Mouse (Mus musculus): Measurements from ENCODE around the gene B4galnt1. TPM values are rescaled to one million over a fixed set of nuclear protein-coding genes. Genes with fewer than 3 reads are reported as not detected.

The B4galnt1 gene
- total and polyA plus RNA-seq, 3 experiments, result 0.98 to 17.5 (median 2.3) TPM

DNA sequence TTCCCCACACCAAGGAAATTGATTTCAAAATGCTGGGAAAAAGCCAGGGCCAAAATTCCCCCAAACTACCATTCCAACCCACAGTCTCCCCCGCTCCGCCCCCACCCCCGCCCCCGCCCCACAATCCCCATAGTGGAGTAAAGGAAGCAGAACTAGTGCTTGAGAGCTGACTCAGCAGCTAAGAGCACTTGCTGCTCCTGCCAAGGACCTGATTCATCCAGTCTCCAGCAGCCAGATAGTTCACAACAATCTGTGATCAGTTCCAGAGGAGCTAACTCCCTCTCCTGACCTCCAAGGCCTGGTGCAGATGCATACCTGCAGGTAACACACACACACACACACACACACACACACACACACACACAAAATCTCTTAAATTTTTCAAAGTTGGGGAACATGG is 35.6 kb upstream of the B4galnt1 start:
- no peaks in the 10 kb centered on the region for H3K79me2 ChIP-seq (replicated peaks; ENCODE audit: control insufficient read depth, extremely low read depth, insufficient read depth, poor library complexity, severe bottlenecking)

DNA sequence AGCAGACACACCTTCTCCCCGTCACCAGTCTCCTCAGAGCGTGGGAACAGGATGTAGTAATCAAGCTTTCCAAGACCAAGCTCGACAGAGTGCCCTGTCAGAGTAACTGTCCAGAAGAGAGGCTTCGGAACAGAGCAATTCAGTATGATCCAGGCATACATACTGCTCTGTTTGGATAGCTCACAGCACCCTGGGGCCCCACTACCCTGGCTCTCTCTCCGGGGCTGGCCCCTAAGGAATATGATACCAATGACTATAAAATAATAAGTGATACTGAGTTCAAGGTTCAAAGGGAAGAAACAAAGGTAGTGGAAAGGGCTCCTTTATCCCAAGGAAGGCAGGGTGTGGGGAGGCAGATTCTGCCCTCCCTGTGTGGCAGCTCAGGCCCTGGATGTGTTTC is 32.6 kb upstream of the B4galnt1 start:
- dilution Hi-C loops (cut with MboI; ENCODE audit: extremely low pct_ligation_motif_present, extremely low pct_unique_long_range_greater_than_20kb, low sequenced_read_pairs) (no loop called here), in situ Hi-C loops (cut with MboI; ENCODE audit: low pct_ligation_motif_present, low pct_unique_long_range_greater_than_20kb, low sequenced_read_pairs) (no loop called here)
- TF ChIP-seq MEF2A (IDR thresholded peaks at IDR 0.05; ENCODE audit: borderline replicate concordance, low read depth, low read length) (no peak), NELFE (IDR thresholded peaks at IDR 0.05; ENCODE audit: low read depth, low read length) (no peak), JUND (conservative IDR thresholded peaks at IDR 0.05; ENCODE audit: low read depth, low read length) (no peak), GABPA (IDR thresholded peaks at IDR 0.05; ENCODE audit: insufficient replicate concordance, low read depth, low read length) (no peak), POLR2A (IDR thresholded peaks at IDR 0.05; ENCODE audit: low read depth, low read length) (no peak), ELF1 (IDR thresholded peaks at IDR 0.05; ENCODE audit: low read depth, low read length) (no peak), JUN (IDR thresholded peaks at IDR 0.05; ENCODE audit: insufficient read depth, low read depth, low read length) (no peak), CTCF (conservative IDR thresholded peaks at IDR 0.05 in 1 of 2, IDR thresholded peaks at IDR 0.05 in 1 of 2; ENCODE audit: low read depth in 2 of 2, low read length in 2 of 2) (no peak), TBP (conservative IDR thresholded peaks at IDR 0.05; ENCODE audit: low read depth, low read length) (no peak), SMC3 (IDR thresholded peaks at IDR 0.05; ENCODE audit: low read depth, low read length) (no peak), ZMIZ1 (IDR thresholded peaks at IDR 0.05; ENCODE audit: low read depth, low read length) (no peak), BHLHE40 (IDR thresholded peaks at IDR 0.05; ENCODE audit: low read depth, low read length) (no peak), USF2 (conservative IDR thresholded peaks at IDR 0.05; ENCODE audit: low read depth, low read length) (no peak), PAX5 (IDR thresholded peaks at IDR 0.05; ENCODE audit: low read length) (no peak), USF1 (IDR thresholded peaks at IDR 0.05; ENCODE audit: low read depth, low read length) (no peak), ZKSCAN1 (IDR thresholded peaks at IDR 0.05; ENCODE audit: borderline replicate concordance, low read depth, low read length) (no peak), MXI1 (IDR thresholded peaks at IDR 0.05; ENCODE audit: low read depth, low read length) (no peak), RCOR1 (conservative IDR thresholded peaks at IDR 0.05; ENCODE audit: low read depth, low read length) (no peak), IRF4 (IDR thresholded peaks at IDR 0.05; ENCODE audit: low read depth, low read length) (no peak), E2F4 (IDR thresholded peaks at IDR 0.05; ENCODE audit: insufficient replicate concordance, low read depth, low read length) (no peak)
- Histone ChIP-seq H3K4me3 (replicated peaks in 1 of 3; ENCODE audit: low read depth in 2 of 3, low read length in 2 of 3, poor library complexity in 1 of 3) (no peak overlapping the region), H3K4me1 (ENCODE audit: control insufficient read depth in 1 of 2, insufficient read depth in 2 of 2) (peaks cover 7 to 33% of the 10 kb centered on the region in 2 experiments; a peak in 3 of 4 replicates), H3K9me3 (replicated peaks; ENCODE audit: low read length) (no peaks in the 10 kb centered on the region), H3K9ac (ENCODE audit: insufficient read depth, low read depth) (no peak overlapping the region), H3K36me3 (replicated peaks in 1 of 2; ENCODE audit: control insufficient read depth in 1 of 2, insufficient read depth in 1 of 2, low read length in 1 of 2) (no peaks in the 10 kb centered on the region), H3K27ac (ENCODE audit: insufficient read depth, low read depth) (no peak overlapping the region), H3K27me3 (replicated peaks) (no peaks in the 10 kb centered on the region), H3K79me2 (replicated peaks; ENCODE audit: control insufficient read depth, extremely low read depth, insufficient read depth, poor library complexity, severe bottlenecking) (no peaks in the 10 kb centered on the region), H3K4me2 (ENCODE audit: insufficient read depth, low read depth, poor library complexity, severe bottlenecking) (no peak overlapping the region)
- DNase-seq (ENCODE audit: extremely low read depth), result no peak

More for the DNA sequence above, 35.6 kb upstream of the B4galnt1 start:
- no peak overlapping the region for H3K4me3 ChIP-seq (replicated peaks in 1 of 3; ENCODE audit: low read depth in 2 of 3, low read length in 2 of 3, poor library complexity in 1 of 3)
- peaks cover 10 to 27% of the 10 kb centered on the region in 2 experiments; a peak in 3 of 4 replicates for H3K4me1 ChIP-seq (ENCODE audit: control insufficient read depth in 1 of 2, insufficient read depth in 2 of 2)
- dilution Hi-C loops (cut with MboI; ENCODE audit: extremely low pct_ligation_motif_present, extremely low pct_unique_long_range_greater_than_20kb, low sequenced_read_pairs) (no loop called here), in situ Hi-C loops (cut with MboI; ENCODE audit: low pct_ligation_motif_present, low pct_unique_long_range_greater_than_20kb, low sequenced_read_pairs) (loop anchor here (5.0 kb wide), 1 partner anchor 38 kb away; the partner anchor contains the start of gene B4galnt1)
- TF ChIP-seq SMC3 (IDR thresholded peaks at IDR 0.05; ENCODE audit: low read depth, low read length) (no peak), CTCF (conservative IDR thresholded peaks at IDR 0.05 in 1 of 2, IDR thresholded peaks at IDR 0.05 in 1 of 2; ENCODE audit: low read depth in 2 of 2, low read length in 2 of 2) (no peak), MAX (IDR thresholded peaks at IDR 0.05; ENCODE audit: low read length) (no peak), ZC3H11A (IDR thresholded peaks at IDR 0.05; ENCODE audit: low read depth, low read length) (no peak), USF2 (conservative IDR thresholded peaks at IDR 0.05; ENCODE audit: low read depth, low read length) (no peak), SIN3A (IDR thresholded peaks at IDR 0.05; ENCODE audit: low read length) (no peak), POLR2A (IDR thresholded peaks at IDR 0.05; ENCODE audit: low read depth, low read length) (no peak), ZKSCAN1 (IDR thresholded peaks at IDR 0.05; ENCODE audit: borderline replicate concordance, low read depth, low read length) (no peak), JUN (IDR thresholded peaks at IDR 0.05; ENCODE audit: insufficient read depth, low read depth, low read length) (no peak), ETS1 (conservative IDR thresholded peaks at IDR 0.05; ENCODE audit: low read depth, low read length) (no peak), MYC (IDR thresholded peaks at IDR 0.05; ENCODE audit: low read depth, low read length) (no peak), TCF12 (IDR thresholded peaks at IDR 0.05; ENCODE audit: low read depth, low read length) (no peak)
- no peak overlapping the region for H3K9ac ChIP-seq (ENCODE audit: insufficient read depth, low read depth)
- H3K9me3 ChIP-seq (replicated peaks; ENCODE audit: low read length), result no peaks in the 10 kb centered on the region
- DNase-seq (ENCODE audit: extremely low read depth), result no peak
- no peaks in the 10 kb centered on the region for H3K36me3 ChIP-seq (replicated peaks in 1 of 2; ENCODE audit: control insufficient read depth in 1 of 2, insufficient read depth in 1 of 2, low read length in 1 of 2)
- H3K27ac ChIP-seq (ENCODE audit: insufficient read depth, low read depth), result no peak overlapping the region
- H3K4me2 ChIP-seq (ENCODE audit: insufficient read depth, low read depth, poor library complexity, severe bottlenecking), result no peak overlapping the region
- no peaks in the 10 kb centered on the region for H3K27me3 ChIP-seq (replicated peaks)

All from CH12.LX (cell line).